Mouse (Mus musculus) lung, embryonic 16.5 days (tissue): Measurements from ENCODE around the gene Gm49337. TPM values are rescaled to one million over a fixed set of nuclear protein-coding genes. Genes with fewer than 3 reads are reported as not detected.
A peak's percentile ranks its signal among the peaks of the same experiment; 100 is the strongest.
"Not testable (repeated sequence)": the region's sequence is repeated elsewhere in the genome, so short reads cannot be mapped to it uniquely, and the experiment has no call there.

Source experiments
- ATAC-seq: fragments of 200-750 bp; cut with Nextera tagmentation; 2 replicates; pipeline ENCODE4 v1.8.0; 2017; ENCODE audit warnings: low read depth, mild to moderate bottlenecking, moderate library complexity
- H3K27ac ChIP-seq: fragments of 300-500 bp; sonication (generic); 2 replicates; pipeline ENCODE4 v1.5.1; 2014; ENCODE audit warnings: mild to moderate bottlenecking, control low read depth, low read length
- H3K27me3 ChIP-seq: fragments of 300-500 bp; sonication (generic); 2 replicates; pipeline ENCODE4 v1.6.1; 2014; ENCODE audit warnings: low read depth, low read length, mixed read lengths; ENCODE audit not compliant: control insufficient read depth, insufficient read depth
- H3K36me3 ChIP-seq: fragments of 300-500 bp; sonication (generic); 2 replicates; pipeline ENCODE4 v1.6.1; 2014; ENCODE audit warnings: low read length; ENCODE audit not compliant: control insufficient read depth, insufficient read depth
- H3K4me1 ChIP-seq: fragments of 300-500 bp; sonication (generic); replicated peaks from 2 replicates; pipeline ENCODE4 v1.6.1; 2014; ENCODE audit warnings: low read length, mixed read lengths; ENCODE audit not compliant: control insufficient read depth, insufficient read depth
- H3K4me2 ChIP-seq: fragments of 300-500 bp; sonication (generic); 2 replicates; pipeline ENCODE4 v1.6.1; 2014; ENCODE audit warnings: low read depth, low read length, control low read depth
- H3K4me3 ChIP-seq: fragments of 300-500 bp; sonication (generic); 2 replicates; pipeline ENCODE4 v1.5.1; 2014; ENCODE audit warnings: mild to moderate bottlenecking, low read length, control low read depth
- H3K9ac ChIP-seq: fragments of 300-500 bp; sonication (generic); 2 replicates; pipeline ENCODE4 v1.6.1; 2014; ENCODE audit warnings: low read length, control low read depth
- H3K9me3 ChIP-seq: fragments of 300-500 bp; sonication (generic); 2 replicates; pipeline ENCODE4 v1.6.1; 2016; ENCODE audit warnings: low read length; ENCODE audit not compliant: control insufficient read depth
- WGBS: fragments of 180-500 bp; shearing (Covaris S2); extraction: QIAGEN DNeasy Blood & Tissue Kit; methylation state at CpG from one replicate; pipeline ENCODE4 v1.1.7; 2014; 5-methylcytosine and 5-hydroxymethylcytosine counted together
- polyA plus RNA-seq: library from polyadenylated mRNA; unstranded; fragments of >200 nt; fragmentation: Nextera tagmentation; extraction: Ambion mirVana; gene quantifications from 2 replicates; pipeline ENCODE4 v1.2.1, GENCODE M21; 2015

Gm49337 gene
- polyA plus RNA-seq, 1 experiment from 2014 or later = not detected

- H3K27me3 ChIP-seq = no peaks in the 10 kb centered on the region
- peaks cover 9% of the 10 kb centered on the region for H3K4me1 ChIP-seq
- no peak overlapping the region for H3K4me3 ChIP-seq
- no peaks in the 10 kb centered on the region for H3K9me3 ChIP-seq
- H3K4me2 ChIP-seq = no peak overlapping the region
- ATAC-seq = no peak
- H3K9ac ChIP-seq = no peak overlapping the region
- no peaks in the 10 kb centered on the region for H3K36me3 ChIP-seq
- H3K27ac ChIP-seq = 0 out of 2 replicates have a peak overlapping the region, but pooled peaks have one; percentile 7
- 76% methylated on average over 1 of the region's 1 CpGs for WGBS
Observed at GRCm38 (mm10) chr4:116219056-116219455, 45.9 kb downstream of the Gm49337 start.

DNA sequence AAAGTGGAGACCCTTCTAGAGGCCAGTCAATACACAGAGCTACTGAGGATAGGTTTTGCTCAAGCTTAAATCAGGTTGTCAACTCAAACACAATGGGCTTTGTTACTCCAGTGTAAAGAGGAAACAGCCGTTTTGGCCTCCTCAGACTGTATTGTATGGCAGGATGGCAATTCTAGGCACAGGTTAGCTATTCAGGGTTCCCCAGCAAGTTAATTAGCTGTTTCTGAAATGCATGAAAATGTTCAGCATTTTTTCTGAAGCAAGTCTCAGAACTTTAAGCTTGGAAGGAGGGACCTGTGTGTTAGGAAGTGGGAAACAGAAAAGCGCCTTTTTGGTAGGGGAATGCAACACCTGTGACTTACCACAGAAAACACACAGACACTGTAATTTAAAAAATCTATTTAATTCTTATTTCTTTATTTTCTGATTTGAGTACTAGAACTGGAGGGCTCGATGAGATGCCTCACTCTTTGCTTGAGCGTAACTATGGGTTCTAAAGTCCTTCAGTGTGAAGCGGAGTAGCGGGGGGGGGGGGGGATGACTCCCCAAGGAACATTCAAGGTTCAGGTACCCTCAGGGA lies 47.0 kb downstream of the Gm49337 start:
- Histone ChIP-seq H3K27ac (peak overlapping the region; percentile 99), H3K27me3 (no peaks in the 10 kb centered on the region), H3K36me3 (no peaks in the 10 kb centered on the region), H3K9me3 (no peaks in the 10 kb centered on the region), H3K4me1 (peaks cover 9% of the 10 kb centered on the region), H3K4me2 (peak overlapping the region; percentile 75), H3K9ac (peak overlapping the region; percentile 89), H3K4me3 (peak overlapping the region; percentile 81)
- 5% methylated on average over 6 of the region's 6 CpGs for WGBS
- ATAC-seq = no peak; the same call in 1 of the 2 replicates

GRCm38 (mm10) chr4:116220780-116221139 lies 47.6 kb downstream of the Gm49337 start:
- Histone ChIP-seq H3K36me3 (no peaks in the 10 kb centered on the region), H3K4me3 (peak overlapping the region; percentile 81), H3K27ac (peak overlapping the region; percentile 99), H3K4me1 (peaks cover 9% of the 10 kb centered on the region), H3K9ac (peak overlapping the region; percentile 89), H3K9me3 (no peaks in the 10 kb centered on the region), H3K27me3 (no peaks in the 10 kb centered on the region), H3K4me2 (peak overlapping the region; percentile 75)
- WGBS = under 1% methylated on average over 26 of the region's 26 CpGs
- peak; percentile 61 for ATAC-seq

DNA sequence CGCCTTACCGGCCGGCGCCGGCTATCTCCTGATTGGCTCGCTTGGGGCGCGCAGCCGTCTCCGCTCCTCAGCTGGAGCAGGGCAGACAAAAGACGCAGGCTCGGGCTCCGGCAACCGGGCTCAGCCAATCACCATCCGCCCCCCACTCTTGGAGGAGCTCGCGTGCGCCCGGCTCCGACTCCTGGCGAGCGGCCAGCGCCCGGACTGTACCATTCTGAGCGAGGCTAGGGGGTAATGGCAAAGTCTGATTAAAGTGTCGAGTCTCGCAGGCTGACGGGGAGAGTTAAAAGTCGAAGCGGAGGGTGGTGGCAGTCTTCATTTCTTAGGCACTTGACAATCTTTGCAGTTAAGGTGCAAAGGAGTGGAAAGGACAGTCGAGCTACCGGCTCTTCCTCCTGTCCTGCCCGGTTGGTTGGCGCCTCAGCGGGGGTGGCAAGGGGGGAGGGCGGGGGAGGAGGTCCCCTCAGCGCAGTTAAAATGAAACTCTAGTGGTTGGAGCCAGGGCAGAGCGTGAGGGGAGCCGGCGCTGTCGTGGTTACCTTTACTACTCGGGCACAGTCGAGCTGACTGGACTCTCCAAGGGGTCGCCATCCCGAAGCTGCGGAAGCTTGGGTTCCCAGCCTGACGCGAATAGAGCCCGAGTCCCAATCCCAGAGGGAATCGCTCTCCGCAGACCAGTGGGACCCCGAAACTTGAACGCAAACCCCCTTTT lies 48.1 kb downstream of the Gm49337 start, which contains the start of gene Pik3r3:
TSS of gene Pik3r3 (plus strand) at position 479 of the 712 bp plus-strand sequence.
- Histone ChIP-seq H3K4me3 (peak within 1 kb of the TSS; percentile 81), H3K4me1 (peaks cover 9% of the 10 kb centered on the region), H3K9me3 (no peaks in the 10 kb centered on the region), H3K4me2 (peak within 1 kb of the TSS; percentile 75), H3K27me3 (no peaks in the 10 kb centered on the region), H3K36me3 (no peaks in the 10 kb centered on the region), H3K27ac (peak within 1 kb of the TSS; percentile 99), H3K9ac (peak within 1 kb of the TSS; percentile 89)
- under 1% methylated on average over 51 of the region's 53 CpGs for WGBS
- peak; percentile 100 for ATAC-seq

DNA sequence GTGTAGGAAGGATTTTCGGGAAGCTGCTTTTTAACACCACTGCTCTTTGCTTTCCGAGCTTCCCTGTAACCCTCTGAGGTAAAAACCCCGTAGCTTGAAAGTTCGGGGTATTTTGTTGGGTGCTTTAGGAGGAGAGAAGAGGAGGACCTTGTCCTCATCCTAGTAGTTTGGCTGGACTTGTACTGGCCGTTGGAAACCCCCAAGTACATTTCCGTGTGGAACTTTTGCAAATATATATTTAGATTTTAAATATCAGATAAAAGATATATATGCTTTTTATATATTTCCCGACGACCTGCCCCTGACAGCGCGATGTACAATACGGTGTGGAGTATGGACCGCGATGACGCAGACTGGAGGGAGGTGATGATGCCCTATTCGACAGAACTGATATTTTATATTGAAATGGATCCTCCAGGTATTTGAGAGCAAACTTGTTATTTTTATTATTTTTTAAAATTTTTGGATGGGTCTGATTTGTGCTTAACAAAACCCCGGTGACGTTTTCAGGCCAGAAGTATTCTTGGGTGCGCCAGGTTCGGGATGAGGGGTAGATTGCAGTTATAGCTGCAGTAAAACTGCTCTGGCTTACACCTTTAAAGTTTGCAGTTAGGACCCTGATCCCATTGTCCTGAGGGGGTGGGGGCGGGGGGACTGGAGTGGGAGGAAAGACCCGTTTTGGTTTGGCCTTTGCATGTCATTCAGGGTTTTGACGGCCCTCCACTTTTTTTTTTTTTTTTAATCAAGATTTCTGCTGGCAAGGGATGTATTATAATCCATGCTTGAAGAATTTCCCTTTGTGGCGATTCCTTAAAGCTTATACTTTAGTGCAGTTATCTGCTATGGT lies 49.0 kb downstream of the Gm49337 start:
- Histone ChIP-seq H3K9me3 (no peaks in the 10 kb centered on the region), H3K4me3 (peak overlapping the region; percentile 69), H3K27me3 (no peaks in the 10 kb centered on the region), H3K27ac (peak overlapping the region; percentile 98), H3K9ac (peak overlapping the region; percentile 81), H3K36me3 (no peaks in the 10 kb centered on the region), H3K4me1 (peaks cover 9% of the 10 kb centered on the region), H3K4me2 (peak overlapping the region; percentile 61)
- ATAC-seq = no peak
- under 1% methylated on average over 23 of the region's 23 CpGs for WGBS

- Histone ChIP-seq H3K9ac (peak overlapping the region; percentile 81), H3K4me1 (peaks cover 9% of the 10 kb centered on the region), H3K9me3 (no peaks in the 10 kb centered on the region), H3K4me3 (peak overlapping the region; percentile 69), H3K4me2 (peak overlapping the region; percentile 61), H3K36me3 (no peaks in the 10 kb centered on the region), H3K27me3 (no peaks in the 10 kb centered on the region), H3K27ac (no peak overlapping the region)
- 2% methylated on average over 6 of the region's 6 CpGs for WGBS
- no peak for ATAC-seq
Observed at GRCm38 (mm10) chr4:116222843-116223119, 49.6 kb downstream of the Gm49337 start.

DNA sequence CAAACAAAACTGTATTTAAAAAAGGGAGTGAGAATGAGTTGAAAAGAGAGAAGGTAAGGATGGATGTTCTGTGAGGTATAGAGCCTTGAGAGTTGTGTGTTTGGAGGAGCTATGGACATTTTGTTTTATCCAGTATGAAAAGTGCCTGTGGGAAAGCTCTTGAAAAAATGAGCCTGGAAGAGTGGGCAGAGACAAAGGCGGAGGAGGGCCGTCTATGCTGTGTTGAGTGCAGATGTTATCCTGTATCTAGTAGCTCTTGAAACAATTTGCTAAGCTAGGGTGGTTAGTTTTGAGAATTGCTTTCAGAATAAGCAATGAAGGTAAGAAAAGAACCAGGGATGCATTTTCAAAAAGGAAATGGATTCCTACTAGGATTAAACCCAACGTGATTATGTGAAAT lies 70.2 kb downstream of the Gm49337 start:
- Histone ChIP-seq H3K27ac (no peak overlapping the region), H3K36me3 (no peaks in the 10 kb centered on the region), H3K27me3 (no peaks in the 10 kb centered on the region), H3K9me3 (no peaks in the 10 kb centered on the region), H3K4me3 (no peak overlapping the region), H3K4me1 (no peaks in the 10 kb centered on the region), H3K9ac (no peak overlapping the region), H3K4me2 (no peak overlapping the region)
- 81% methylated on average over 3 of the region's 3 CpGs for WGBS
- ATAC-seq = no peak

- WGBS = 60% methylated on average over 2 of the region's 2 CpGs
- no peaks in the 10 kb centered on the region for H3K36me3 ChIP-seq
- no peaks in the 10 kb centered on the region for H3K9me3 ChIP-seq
- H3K9ac ChIP-seq = no peak overlapping the region
- H3K4me1 ChIP-seq = no peaks in the 10 kb centered on the region
- ATAC-seq = no peak
- H3K27me3 ChIP-seq = no peaks in the 10 kb centered on the region
- no peak overlapping the region for H3K4me3 ChIP-seq
- H3K4me2 ChIP-seq = no peak overlapping the region
- H3K27ac ChIP-seq = no peak overlapping the region
Observed at GRCm38 (mm10) chr4:116244240-116244639, 71.1 kb downstream of the Gm49337 start.

DNA sequence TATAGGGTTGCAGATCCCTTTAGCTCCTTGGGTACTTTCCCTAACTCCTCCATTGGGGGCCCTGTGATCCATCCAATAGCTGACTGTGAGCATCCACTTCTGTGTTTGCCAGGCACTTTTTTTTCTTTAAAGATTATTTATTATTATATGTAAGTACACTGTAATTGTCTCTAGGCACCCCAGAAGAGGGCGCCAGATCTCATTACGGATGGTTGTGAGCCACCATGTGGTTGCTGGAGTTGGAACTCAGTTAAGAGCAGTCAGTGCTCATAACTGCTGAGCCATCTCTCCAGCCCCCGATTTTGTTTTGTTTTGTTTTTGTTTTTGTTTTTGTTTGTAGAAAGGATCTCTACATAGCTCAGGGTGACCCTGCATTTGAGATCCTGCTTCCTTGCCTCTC lies 72.7 kb downstream of the Gm49337 start:
- not testable (repeated sequence) for H3K9ac ChIP-seq, H3K4me1 ChIP-seq, H3K36me3 ChIP-seq, ATAC-seq, H3K9me3 ChIP-seq, H3K27ac ChIP-seq, H3K4me2 ChIP-seq, H3K27me3 ChIP-seq, H3K4me3 ChIP-seq
- 49% methylated on average over 3 of the region's 3 CpGs for WGBS
